Mouse (Mus musculus) layer of hippocampus, postnatal 10 days (tissue): Measurements from ENCODE around the gene Nav2. TPM values are rescaled to one million over a fixed set of nuclear protein-coding genes. Genes with fewer than 3 reads are reported as not detected.

Experiments used
- DNase-seq, 2 experiments: peaks; one replicate each; pipeline ENCODE4 v3.0.0; 2021; ENCODE audit warnings: low spot score in 2 of 2
- total RNA-seq, 2 experiments: library from RNA; stranded (reverse); gene quantifications; 2 replicates each; pipeline ENCODE4 v1.2.3; 2021

The Nav2 gene
- total RNA-seq, 2 experiments from 2014 or later = 103 to 126 TPM

- DNase-seq = no peak
Measured at GRCm38 (mm10) chr7:49143966-49144365, 235.4 kb downstream of the Nav2 start.

- DNase-seq = peak; percentile 57 to 63
Measured at GRCm38 (mm10) chr7:49145749-49146670, 237.5 kb downstream of the Nav2 start.

- no peak for DNase-seq
Measured at GRCm38 (mm10) chr7:49152297-49152696, 243.8 kb downstream of the Nav2 start.

- DNase-seq = no peak
Measured at GRCm38 (mm10) chr7:49152713-49153112, 244.2 kb downstream of the Nav2 start.

GRCm38 (mm10) chr7:49158641-49159381 lies 250.3 kb downstream of the Nav2 start:
- DNase-seq = no peak

- no peak for DNase-seq
Measured at GRCm38 (mm10) chr7:49159646-49160555, 251.4 kb downstream of the Nav2 start.

- no peak for DNase-seq
Measured at GRCm38 (mm10) chr7:49162079-49162478, 253.6 kb downstream of the Nav2 start.

- no peak for DNase-seq
Measured at GRCm38 (mm10) chr7:49163789-49164188, 255.3 kb downstream of the Nav2 start.

- no peak for DNase-seq
Measured at GRCm38 (mm10) chr7:49164868-49165267, 256.4 kb downstream of the Nav2 start.

GRCm38 (mm10) chr7:49172926-49173325 lies 264.4 kb downstream of the Nav2 start:
- no peak for DNase-seq

- DNase-seq = peak; percentile 65 to 69
Measured at GRCm38 (mm10) chr7:49175784-49176409, 267.4 kb downstream of the Nav2 start.

- DNase-seq = no peak
Measured at GRCm38 (mm10) chr7:49176590-49177201, 268.2 kb downstream of the Nav2 start.

- no peak for DNase-seq
Measured at GRCm38 (mm10) chr7:49178217-49178616, 269.7 kb downstream of the Nav2 start.

- no peak for DNase-seq
Measured at GRCm38 (mm10) chr7:49181010-49181409, 272.5 kb downstream of the Nav2 start.

- no peak for DNase-seq
Measured at GRCm38 (mm10) chr7:49182427-49182826, 273.9 kb downstream of the Nav2 start.

GRCm38 (mm10) chr7:49183696-49184095 lies 275.2 kb downstream of the Nav2 start:
- DNase-seq = no peak

GRCm38 (mm10) chr7:49185991-49186390 lies 277.5 kb downstream of the Nav2 start:
- DNase-seq = no peak

GRCm38 (mm10) chr7:49189364-49189763 lies 280.8 kb downstream of the Nav2 start:
- no peak for DNase-seq

GRCm38 (mm10) chr7:49190231-49190985 lies 281.9 kb downstream of the Nav2 start:
- DNase-seq = no peak
